In genomic region chr10:80051618-80052373, GRCm38 (mm10) we compare ENCODE assay signal across 8 mouse cellular contexts. TPM values are rescaled to one million over a fixed set of nuclear protein-coding genes. Genes with fewer than 3 reads are reported as not detected.
DNase-seq lines count a peak whose midpoint lies in the region; ATAC-seq and TF ChIP-seq lines count a peak whose summit lies in the region.

No protein-coding gene starts in this region.

- H3K4me1 ChIP-seq in testis, adult 2 months (ENCODE audit: control insufficient read depth, insufficient read depth, low read length), result peaks cover 15% of the 10 kb centered on the region
- peaks cover 2% of the 10 kb centered on the region; the same call in 1 of the 2 replicates for H3K4me1 ChIP-seq in intestine, postnatal 0 days (replicated peaks; ENCODE audit: control insufficient read depth, insufficient read depth, low read length)
- H3K4me1 ChIP-seq in lung, adult 2 months (ENCODE audit: control insufficient read depth, insufficient read depth, low read length), result peaks cover 34% of the 10 kb centered on the region

- H3K27me3 ChIP-seq in testis, adult 2 months (ENCODE audit: control insufficient read depth, insufficient read depth, low read length), result no peaks in the 10 kb centered on the region
- H3K27me3 ChIP-seq in intestine, postnatal 0 days (replicated peaks; ENCODE audit: control insufficient read depth, insufficient read depth, low read length), result no peaks in the 10 kb centered on the region
- H3K27me3 ChIP-seq in splenic B cell, adult 2 months (ENCODE audit: control insufficient read depth, insufficient read depth, low read length, poor library complexity, severe bottlenecking), result no peaks in the 10 kb centered on the region

- DNase-seq in testis, postnatal 14 days (ENCODE audit: low spot score), result no peak
- peak; percentile 55 to 66 for DNase-seq in gastrocnemius, adult 8-10 months (ENCODE audit: low spot score in 2 of 2)
- DNase-seq in lung, adult 2 months, result peak; percentile 77
- peak; percentile 44 for DNase-seq in splenic B cell, adult 2 months (ENCODE audit: low read depth, low spot score)
- no peak for DNase-seq in layer of hippocampus, adult 11-12 months (ENCODE audit: low spot score)
- no peak for DNase-seq in cerebellum, adult 11-12 months

- peak overlapping the region; percentile 98 for H3K4me3 ChIP-seq in testis, adult 2 months (ENCODE audit: control insufficient read depth, low read depth, low read length)
- no peak overlapping the region for H3K4me3 ChIP-seq in intestine, postnatal 0 days (ENCODE audit: low read depth, low read length)
- H3K4me3 ChIP-seq in lung, adult 2 months (replicated peaks; ENCODE audit: extremely low read depth, low read depth, low read length), result no peak overlapping the region

- peak overlapping the region; percentile 100; the same call in 1 of the 2 replicates for H3K27ac ChIP-seq in testis, adult 2 months (ENCODE audit: control insufficient read depth, insufficient read depth, low read depth, low read length)
- peak overlapping the region; percentile 95 for H3K27ac ChIP-seq in intestine, postnatal 0 days (ENCODE audit: low read depth, low read length)

- H3K36me3 ChIP-seq in testis, adult 2 months (ENCODE audit: control insufficient read depth, insufficient read depth, low read length), result no peaks in the 10 kb centered on the region; the same call in 1 of the 2 replicates
- peaks cover 11% of the 10 kb centered on the region for H3K36me3 ChIP-seq in intestine, postnatal 0 days (ENCODE audit: control insufficient read depth, insufficient read depth)
- H3K36me3 ChIP-seq in splenic B cell, adult 2 months (ENCODE audit: control insufficient read depth, insufficient read depth, low read length, poor library complexity, severe bottlenecking), result no peaks in the 10 kb centered on the region; the same call in 1 of the 2 replicates

- TF ChIP-seq CTCF in testis, adult 2 months (IDR thresholded peaks at IDR 0.05; ENCODE audit: control insufficient read depth, insufficient read depth, insufficient replicate concordance, low read depth, low read length), result no peak
- TF ChIP-seq CTCF in intestine, postnatal 0 days (IDR thresholded peaks at IDR 0.05; ENCODE audit: low read depth), result no peak
- TF ChIP-seq CTCF in lung, adult 2 months (IDR thresholded peaks at IDR 0.05; ENCODE audit: insufficient read depth, low read length), result no peak

- TF ChIP-seq POLR2A in testis, adult 2 months (IDR thresholded peaks at IDR 0.05; ENCODE audit: control insufficient read depth, low read depth, low read length), result no peak
- peak; percentile 42; the same call in 1 of the 2 replicates for TF ChIP-seq POLR2A in lung, adult 2 months (IDR thresholded peaks at IDR 0.05; ENCODE audit: borderline replicate concordance, extremely low read depth, low read depth, low read length)

- 0 out of 2 replicates have a peak overlapping the region, but pooled peaks have one; percentile 6 for H3K4me2 ChIP-seq in intestine, postnatal 0 days (replicated peaks; ENCODE audit: low read depth)

- peak; percentile 58 for ATAC-seq in intestine, postnatal 0 days

- peak overlapping the region; percentile 31 for H3K9ac ChIP-seq in intestine, postnatal 0 days (ENCODE audit: low read depth, low read length)

- no peaks in the 10 kb centered on the region for H3K9me3 ChIP-seq in intestine, postnatal 0 days (ENCODE audit: control insufficient read depth)

- 25% methylated on average over 14 of the region's 14 CpGs for whole genome bisulfite sequencing in intestine, postnatal 0 days
- 14% methylated on average over 14 of the region's 14 CpGs for WGBS in lung, adult 2 months

RNA-seq across cellular contexts. Expression of gene Gpx4, which starts 4.8 kb away (rescaled TPM):
- polyA plus RNA-seq in testis, adult 2 months (2012; rRNA removed), result 3,516 and 3,720 TPM in 2 replicates
- total RNA-seq in gastrocnemius, adult 8-10 months (2022), result 100 to 1,000 TPM; 510 to 613 (median 541) TPM
- polyA plus RNA-seq in intestine, postnatal 0 days (2015; fragmentation: Nextera tagmentation; extraction: Ambion mirVana), result 1,519 and 1,523 TPM in 2 replicates
- polyA plus RNA-seq in lung, adult 2 months (2012; rRNA removed), result 581 and 623 TPM in 2 replicates

RNA-seq across cellular contexts. Expression of gene Polr2e, which starts 12.2 kb away (rescaled TPM):
- polyA plus RNA-seq in testis, adult 2 months (2012; rRNA removed), result 104 and 113 TPM in 2 replicates
- total RNA-seq in gastrocnemius, adult 8-10 months (2022), result 10 to 100 TPM; 38.3 to 47.6 (median 39.7) TPM
- polyA plus RNA-seq in intestine, postnatal 0 days (2015; fragmentation: Nextera tagmentation; extraction: Ambion mirVana), result 90.0 and 98.5 TPM in 2 replicates
- 199 and 208 TPM in 2 replicates for polyA plus RNA-seq in lung, adult 2 months (2012; rRNA removed)

RNA-seq across cellular contexts. Expression of gene Arhgap45, which starts 35.3 kb away (rescaled TPM):
- 2.1 and 3.4 TPM in 2 replicates for polyA plus RNA-seq in testis, adult 2 months (2012; rRNA removed)
- 1 to 10 TPM in 2 of 4 experiments, under 1 TPM in 2; 0.48 to 1.3 (median 0.84) TPM for total RNA-seq in gastrocnemius, adult 8-10 months (2022)
- 1.2 and 1.3 TPM in 2 replicates for polyA plus RNA-seq in intestine, postnatal 0 days (2015; fragmentation: Nextera tagmentation; extraction: Ambion mirVana)
- 102 and 103 TPM in 2 replicates for polyA plus RNA-seq in lung, adult 2 months (2012; rRNA removed)

RNA-seq across cellular contexts. Expression of gene Sbno2, which starts 53.6 kb away (rescaled TPM):
- polyA plus RNA-seq in testis, adult 2 months (2012; rRNA removed), result 13.9 and 14.0 TPM in 2 replicates
- 1 to 10 TPM; 4.8 to 5.7 (median 5.3) TPM for total RNA-seq in gastrocnemius, adult 8-10 months (2022)
- 9.8 and 11.1 TPM in 2 replicates for polyA plus RNA-seq in intestine, postnatal 0 days (2015; fragmentation: Nextera tagmentation; extraction: Ambion mirVana)
- 83.7 and 85.8 TPM in 2 replicates for polyA plus RNA-seq in lung, adult 2 months (2012; rRNA removed)

RNA-seq across cellular contexts. Expression of gene Abca7, which starts 55.5 kb away (rescaled TPM):
- polyA plus RNA-seq in testis, adult 2 months (2012; rRNA removed), result 2.2 and 2.3 TPM in 2 replicates
- total RNA-seq in gastrocnemius, adult 8-10 months (2022), result 1 to 10 TPM; 7.3 to 8.6 (median 8.1) TPM
- 2.2 and 2.5 TPM in 2 replicates for polyA plus RNA-seq in intestine, postnatal 0 days (2015; fragmentation: Nextera tagmentation; extraction: Ambion mirVana)
- polyA plus RNA-seq in lung, adult 2 months (2012; rRNA removed), result 31.4 and 38.2 TPM in 2 replicates

Comparison
In these comparisons a context has a peak if more than half of its experiments do, and no peak if none do; other contexts are left out.
1. DNase-seq: peak in gastrocnemius, adult 8-10 months (2 of 2), lung, adult 2 months (single experiment) and splenic B cell, adult 2 months (single experiment); none in testis, postnatal 14 days (single experiment), layer of hippocampus, adult 11-12 months (single experiment) and cerebellum, adult 11-12 months (single experiment).
2. RNA of gene Arhgap45, which starts 35.3 kb away (polyA plus RNA-seq): 102 to 103 TPM in lung, adult 2 months; 2.1 to 3.4 TPM in testis, adult 2 months and 1.2 to 1.3 TPM in intestine, postnatal 0 days; every median in the first group is over 10 times any median in the second.